ENCODE assay signal across 7 mouse cellular contexts in genomic region chr5:9111759-9112158, GRCm38 (mm10). TPM values are rescaled to one million over a fixed set of nuclear protein-coding genes. Genes with fewer than 3 reads are reported as not detected.
DNase-seq lines count a peak whose midpoint lies in the region; ATAC-seq and TF ChIP-seq lines count a peak whose summit lies in the region.

No protein-coding gene starts in this region.

- no peak overlapping the region for H3K9ac ChIP-seq in embryonic facial prominence, embryonic 11.5 days (replicated peaks; ENCODE audit: low read length)

- H3K27me3 ChIP-seq in E14TG2a.4 (ENCODE audit: insufficient read depth, low read length) = no peaks in the 10 kb centered on the region
- no peaks in the 10 kb centered on the region for H3K27me3 ChIP-seq in embryonic facial prominence, embryonic 11.5 days (ENCODE audit: control insufficient read depth, insufficient read depth, low read length)

- peaks cover 26% of the 10 kb centered on the region for H3K36me3 ChIP-seq in E14TG2a.4 (ENCODE audit: insufficient read depth, low read length)
- no peaks in the 10 kb centered on the region for H3K36me3 ChIP-seq in embryonic facial prominence, embryonic 11.5 days (replicated peaks; ENCODE audit: control insufficient read depth, insufficient read depth, low read depth, low read length)

- WGBS in embryonic facial prominence, embryonic 11.5 days = 15% methylated on average over 5 of the region's 5 CpGs

- peak; percentile 86 for TF ChIP-seq CTCF in E14TG2a.4 (conservative IDR thresholded peaks at IDR 0.05; ENCODE audit: low read length)
- TF ChIP-seq CTCF in layer of hippocampus, adult 2 months (conservative IDR thresholded peaks at IDR 0.05) = peak; percentile 89

- peak; percentile 73 for DNase-seq in embryonic facial prominence, embryonic 11.5 days (ENCODE audit: low spot score)
- DNase-seq in heart, postnatal 36 days = peak; percentile 48 to 49
- DNase-seq in layer of hippocampus, adult 2 months (ENCODE audit: low spot score in 2 of 2) = peak; percentile 36 to 37
- DNase-seq in lung, postnatal 14 days = peak; percentile 78
- peak; percentile 55 to 56 for DNase-seq in right cerebral cortex, adult 2 months (ENCODE audit: low spot score in 2 of 2)

- H3K4me1 ChIP-seq in E14TG2a.4 (replicated peaks; ENCODE audit: low read depth, low read length) = peaks cover 5% of the 10 kb centered on the region
- H3K4me1 ChIP-seq in embryonic facial prominence, embryonic 11.5 days (ENCODE audit: control insufficient read depth, insufficient read depth, low read length) = no peaks in the 10 kb centered on the region

- no peaks in the 10 kb centered on the region for H3K9me3 ChIP-seq in E14TG2a.4 (ENCODE audit: low read length)
- no peaks in the 10 kb centered on the region for H3K9me3 ChIP-seq in embryonic facial prominence, embryonic 11.5 days (replicated peaks; ENCODE audit: control insufficient read depth, low read length)

- intact Hi-C loops in heart, postnatal 36 days (cut with DNase I) = loop anchor here (2.0 to 5.0 kb wide), 2 partner anchors 39 to 169 kb away; no protein-coding TSS in a partner anchor

- no peak overlapping the region for H3K4me2 ChIP-seq in embryonic facial prominence, embryonic 11.5 days (ENCODE audit: low read depth, low read length)

- peak; percentile 77 for ATAC-seq in activated CD4-positive, CD25-positive, alpha-beta regulatory T cell, adult 4 months
- ATAC-seq in embryonic facial prominence, embryonic 11.5 days (replicated peaks; ENCODE audit: insufficient number of reproducible peaks, low FRiP score, low TSS enrichment, low read depth) = peak; percentile 79

- no peak overlapping the region for H3K4me3 ChIP-seq in E14TG2a.4 (replicated peaks; ENCODE audit: low read length)
- H3K4me3 ChIP-seq in embryonic facial prominence, embryonic 11.5 days (ENCODE audit: low read depth, low read length) = no peak overlapping the region
- no peak overlapping the region for H3K4me3 ChIP-seq in layer of hippocampus, adult 2 months

- H3K27ac ChIP-seq in embryonic facial prominence, embryonic 11.5 days (replicated peaks; ENCODE audit: low read depth, low read length) = no peak overlapping the region
- no peak overlapping the region for H3K27ac ChIP-seq in layer of hippocampus, adult 2 months

RNA-seq across cellular contexts. Expression of gene Tmem243, which starts 11.3 kb away (rescaled TPM):
- 10 to 100 TPM; 34.2 to 45.0 TPM for polyA plus RNA-seq in activated CD4-positive, CD25-positive, alpha-beta regulatory T cell, adult 4 months (2017; shearing (Covaris generic))
- 17.1 and 17.3 TPM in 2 replicates for polyA plus RNA-seq in embryonic facial prominence, embryonic 11.5 days (2014; fragmentation: Nextera tagmentation; extraction: Ambion mirVana)
- total RNA-seq in heart, postnatal 36 days (2021) = 1 to 10 TPM; 8.7 to 9.3 TPM
- 1 to 10 TPM; 8.4 to 9.0 TPM for total RNA-seq in layer of hippocampus, adult 2 months (2021)

RNA-seq across cellular contexts. Expression of gene Dmtf1, which starts 49.8 kb away (rescaled TPM):
- polyA plus RNA-seq in activated CD4-positive, CD25-positive, alpha-beta regulatory T cell, adult 4 months (2017; shearing (Covaris generic)) = 10 to 100 TPM; 76.6 to 81.2 TPM
- polyA plus RNA-seq in embryonic facial prominence, embryonic 11.5 days (2014; fragmentation: Nextera tagmentation; extraction: Ambion mirVana) = 67.1 and 67.4 TPM in 2 replicates
- 10 to 100 TPM; 12.4 to 12.6 TPM for total RNA-seq in heart, postnatal 36 days (2021)
- 10 to 100 TPM; 55.9 to 64.2 TPM for total RNA-seq in layer of hippocampus, adult 2 months (2021)

Comparison
In these comparisons a context has a peak if more than half of its experiments do, and no peak if none do; other contexts are left out.
1. RNA of gene Dmtf1, which starts 49.8 kb away (total RNA-seq): 55.9 to 64.2 TPM in layer of hippocampus, adult 2 months; 12.4 to 12.6 TPM in heart, postnatal 36 days; every median in the first group is over 4 times any median in the second.
2. Peak in every context shown above with its lines, with median percentiles within 50 percentile points of each other: DNase-seq.